Mouse (Mus musculus) stomach, embryonic 14.5 days (tissue): ENCODE measurements around the gene Ipo5. TPM values are rescaled to one million over a fixed set of nuclear protein-coding genes. Genes with fewer than 3 reads are reported as not detected.

Experiments used
- ATAC-seq: fragments of 200-750 bp; cut with Nextera tagmentation; 2 replicates; pipeline ENCODE4 v1.8.0; 2017; ENCODE audit warnings: low read depth, moderate TSS enrichment; ENCODE audit not compliant: insufficient number of reproducible peaks, insufficient read depth, low FRiP score
- H3K27ac ChIP-seq: fragments of 300-500 bp; sonication (generic); 2 replicates; pipeline ENCODE4 v1.5.1; 2014; ENCODE audit warnings: mild to moderate bottlenecking, low read length, moderate library complexity, mixed read lengths
- H3K27me3 ChIP-seq: fragments of 300-500 bp; sonication (generic); 2 replicates; pipeline ENCODE4 v1.6.1; 2014; ENCODE audit warnings: low read length, control low read depth, mixed read lengths; ENCODE audit not compliant: control insufficient read depth, insufficient read depth
- H3K36me3 ChIP-seq: fragments of 300-500 bp; sonication (generic); 2 replicates; pipeline ENCODE4 v1.6.1; 2014; ENCODE audit warnings: mild to moderate bottlenecking, control low read depth, low read length, moderate library complexity, mixed read lengths; ENCODE audit not compliant: control insufficient read depth, insufficient read depth
- H3K4me1 ChIP-seq: fragments of 300-500 bp; sonication (generic); 2 replicates; pipeline ENCODE4 v1.6.1; 2014; ENCODE audit warnings: low read length, control low read depth, mixed read lengths; ENCODE audit not compliant: control insufficient read depth, insufficient read depth
- H3K4me2 ChIP-seq: fragments of 300-500 bp; sonication (generic); replicated peaks from 2 replicates; pipeline ENCODE4 v1.6.1; 2014; ENCODE audit warnings: low read depth, low read length, control low read depth
- H3K4me3 ChIP-seq: fragments of 300-500 bp; sonication (generic); 2 replicates; pipeline ENCODE4 v1.5.1; 2014; ENCODE audit warnings: low read depth, low read length, control low read depth
- H3K9ac ChIP-seq: fragments of 300-500 bp; sonication (generic); replicated peaks from 2 replicates; pipeline ENCODE4 v1.6.1; 2014; ENCODE audit warnings: low read depth, mild to moderate bottlenecking, control low read depth, low read length, moderate library complexity, mixed read lengths
- H3K9me3 ChIP-seq: fragments of 300-500 bp; sonication (generic); 2 replicates; pipeline ENCODE4 v1.6.1; 2016; ENCODE audit warnings: low read depth, low read length, control low read depth; ENCODE audit not compliant: control insufficient read depth
- WGBS: fragments of 180-500 bp; shearing (Covaris S2); extraction: QIAGEN DNeasy Blood & Tissue Kit; methylation state at CpG from one replicate; pipeline ENCODE4 v1.1.7; 2014; 5-methylcytosine and 5-hydroxymethylcytosine counted together
- polyA plus RNA-seq: library from polyadenylated mRNA; unstranded; fragments of >200 nt; fragmentation: Nextera tagmentation; extraction: Ambion mirVana; gene quantifications from 2 replicates; pipeline ENCODE4 v1.2.1, GENCODE M21; 2014

The Ipo5 gene
- polyA plus RNA-seq, 1 experiment from 2014 or later: 104 TPM

- WGBS: 51% methylated on average over 8 of the region's 8 CpGs
These were observed 49.5 kb downstream of the Ipo5 start for GRCm38 (mm10) chr14:120960551-120960950.

GRCm38 (mm10) chr14:120960991-120961390 is 50.0 kb downstream of the Ipo5 start:
- H3K27ac ChIP-seq: no peak overlapping the region
- H3K9ac ChIP-seq: no peak overlapping the region
- H3K4me3 ChIP-seq: no peak overlapping the region
- no peak for ATAC-seq
- no peak overlapping the region for H3K4me2 ChIP-seq
- 63% methylated on average over 5 of the region's 5 CpGs for WGBS
- no peaks in the 10 kb centered on the region for H3K27me3 ChIP-seq
- no peaks in the 10 kb centered on the region for H3K4me1 ChIP-seq
- H3K9me3 ChIP-seq: no peaks in the 10 kb centered on the region
- H3K36me3 ChIP-seq: no peaks in the 10 kb centered on the region

More at GRCm38 (mm10) chr14:120960551-120960950, 49.5 kb downstream of the Ipo5 start:
- Histone ChIP-seq H3K27me3 (no peaks in the 10 kb centered on the region), H3K4me1 (no peaks in the 10 kb centered on the region), H3K4me2 (no peak overlapping the region), H3K9ac (no peak overlapping the region), H3K4me3 (no peak overlapping the region), H3K9me3 (no peaks in the 10 kb centered on the region), H3K36me3 (no peaks in the 10 kb centered on the region), H3K27ac (no peak overlapping the region)
- no peak for ATAC-seq

GRCm38 (mm10) chr14:120967072-120967471 is 56.0 kb downstream of the Ipo5 start:
- Histone ChIP-seq H3K9ac (no peak overlapping the region), H3K27ac (no peak overlapping the region), H3K36me3 (no peaks in the 10 kb centered on the region), H3K9me3 (no peaks in the 10 kb centered on the region), H3K4me3 (no peak overlapping the region), H3K27me3 (no peaks in the 10 kb centered on the region), H3K4me1 (no peaks in the 10 kb centered on the region), H3K4me2 (no peak overlapping the region)
- ATAC-seq: no peak
- WGBS: 87% methylated on average over 6 of the region's 6 CpGs

GRCm38 (mm10) chr14:120968723-120969122 is 57.7 kb downstream of the Ipo5 start:
- no peak overlapping the region for H3K9ac ChIP-seq
- no peak overlapping the region for H3K4me2 ChIP-seq
- WGBS: 86% methylated on average over 4 of the region's 4 CpGs
- H3K27ac ChIP-seq: no peak overlapping the region
- H3K27me3 ChIP-seq: no peaks in the 10 kb centered on the region
- H3K36me3 ChIP-seq: no peaks in the 10 kb centered on the region
- no peak for ATAC-seq
- H3K4me1 ChIP-seq: no peaks in the 10 kb centered on the region
- H3K9me3 ChIP-seq: no peaks in the 10 kb centered on the region
- no peak overlapping the region for H3K4me3 ChIP-seq

GRCm38 (mm10) chr14:120969673-120970072 is 58.6 kb downstream of the Ipo5 start:
- H3K36me3 ChIP-seq: no peaks in the 10 kb centered on the region
- no peaks in the 10 kb centered on the region for H3K4me1 ChIP-seq
- no peak overlapping the region for H3K4me3 ChIP-seq
- H3K27me3 ChIP-seq: no peaks in the 10 kb centered on the region
- H3K4me2 ChIP-seq: no peak overlapping the region
- no peak overlapping the region for H3K27ac ChIP-seq
- H3K9me3 ChIP-seq: no peaks in the 10 kb centered on the region
- 84% methylated on average over 3 of the region's 3 CpGs for WGBS
- ATAC-seq: no peak
- H3K9ac ChIP-seq: no peak overlapping the region

GRCm38 (mm10) chr14:120970637-120971036 is 59.6 kb downstream of the Ipo5 start:
- Histone ChIP-seq H3K9me3 (no peaks in the 10 kb centered on the region), H3K4me2 (no peak overlapping the region), H3K36me3 (no peaks in the 10 kb centered on the region), H3K4me3 (no peak overlapping the region), H3K9ac (no peak overlapping the region), H3K4me1 (no peaks in the 10 kb centered on the region), H3K27me3 (no peaks in the 10 kb centered on the region), H3K27ac (no peak overlapping the region)
- ATAC-seq: no peak
- WGBS: 83% methylated on average over 8 of the region's 8 CpGs

- WGBS: 74% methylated on average over 6 of the region's 6 CpGs
- Histone ChIP-seq H3K4me1 (no peaks in the 10 kb centered on the region), H3K9ac (no peak overlapping the region), H3K9me3 (no peaks in the 10 kb centered on the region), H3K27me3 (no peaks in the 10 kb centered on the region), H3K4me3 (no peak overlapping the region), H3K4me2 (no peak overlapping the region), H3K27ac (no peak overlapping the region), H3K36me3 (no peaks in the 10 kb centered on the region)
- ATAC-seq: no peak
These were observed 60.3 kb downstream of the Ipo5 start for GRCm38 (mm10) chr14:120971313-120971712.

- 57% methylated on average over 3 of the region's 3 CpGs for WGBS
- no peak for ATAC-seq
These were observed 68.5 kb downstream of the Ipo5 start for GRCm38 (mm10) chr14:120979559-120979958.

GRCm38 (mm10) chr14:120989126-120989525 is 78.1 kb downstream of the Ipo5 start:
- Histone ChIP-seq H3K4me1 (no peaks in the 10 kb centered on the region), H3K9ac (no peak overlapping the region), H3K36me3 (no peaks in the 10 kb centered on the region), H3K9me3 (no peaks in the 10 kb centered on the region), H3K4me3 (no peak overlapping the region), H3K27me3 (no peaks in the 10 kb centered on the region), H3K4me2 (no peak overlapping the region), H3K27ac (no peak overlapping the region)
- no peak for ATAC-seq
- 58% methylated on average over 6 of the region's 6 CpGs for WGBS

More at GRCm38 (mm10) chr14:120979559-120979958, 68.5 kb downstream of the Ipo5 start:
- Histone ChIP-seq H3K27me3 (no peaks in the 10 kb centered on the region), H3K36me3 (no peaks in the 10 kb centered on the region), H3K4me2 (no peak overlapping the region), H3K9me3 (no peaks in the 10 kb centered on the region), H3K4me1 (no peaks in the 10 kb centered on the region), H3K9ac (no peak overlapping the region), H3K27ac (no peak overlapping the region), H3K4me3 (no peak overlapping the region)
